Mouse (Mus musculus): ENCODE results near the gene Depdc1b. TPM values are rescaled to one million over a fixed set of nuclear protein-coding genes. Genes with fewer than 3 reads are reported as not detected.

The Depdc1b gene
- polyA plus RNA-seq (2015; fragmentation: Nextera tagmentation; extraction: Ambion mirVana): 0.73 and 0.76 TPM in 2 replicates

GRCm38 (mm10) chr13:108315702-108316486 is at the start of gene Depdc1b:
Gene Depdc1b (plus strand): TSS chr13:108316332.

GRCm38 (mm10) chr13:108449116-108450097 is 133.3 kb downstream of the Depdc1b start, which contains the start of gene Pde4d:
Gene Pde4d (plus strand): TSS chr13:108449948.

Other genes with a start within 250 kb of the Depdc1b start
- 77.6 and 84.0 TPM in 2 replicates for gene Ndufaf2, start 157.7 kb upstream of the Depdc1b start, polyA plus RNA-seq (2015; fragmentation: Nextera tagmentation; extraction: Ambion mirVana)
- gene Ercc8, start 157.6 kb upstream of the Depdc1b start, polyA plus RNA-seq (2015; fragmentation: Nextera tagmentation; extraction: Ambion mirVana): 26.3 and 29.5 TPM in 2 replicates
- 3.9 and 8.0 TPM in 2 replicates for gene Elovl7, start 101.9 kb upstream of the Depdc1b start, polyA plus RNA-seq (2015; fragmentation: Nextera tagmentation; extraction: Ambion mirVana)
- gene Pde4d, start 133.6 kb downstream of the Depdc1b start, polyA plus RNA-seq (2015; fragmentation: Nextera tagmentation; extraction: Ambion mirVana): 20.6 and 21.0 TPM in 2 replicates

Data from neural tube, postnatal 0 days (tissue).